Mouse (Mus musculus) hindlimb bud, embryonic 11.5 days (tissue): ENCODE data around the gene Elp4.

Source experiments
- DNase-seq: peaks from one replicate; pipeline ENCODE4 v3.0.0-alpha.2; 2012; ENCODE audit warnings: low read depth, low spot score; ENCODE audit errors: extremely low spot score

The Elp4 gene

GRCm38 (mm10) chr2:105659926-105660873 is 244.2 kb downstream of the Elp4 start:
- no peak for DNase-seq

- no peak for DNase-seq
Observed at GRCm38 (mm10) chr2:105659350-105659749, 245.0 kb downstream of the Elp4 start.

- no peak for DNase-seq
Observed at GRCm38 (mm10) chr2:105656456-105656855, 247.9 kb downstream of the Elp4 start.
